Mouse (Mus musculus) cerebellum, postnatal 25 days (tissue): Measurements from ENCODE around the gene Accsl.

ENCODE experiments used
- DNase-seq, 2 experiments: peaks; one replicate each; pipeline ENCODE4 v3.0.0; 2021; ENCODE audit warnings: mixed read lengths in 2 of 2

Gene Accsl

GRCm38 (mm10) chr2:93806487-93807201 is 62.3 kb downstream of the Accsl start:
- peak in 1 of 2 experiments; percentile 49 for DNase-seq

- DNase-seq = peak in 1 of 2 experiments; percentile 56
Measured at GRCm38 (mm10) chr2:93805523-93805922, 63.4 kb downstream of the Accsl start.
